Mouse (Mus musculus): Measurements from ENCODE around the gene Dhx34.
A peak's percentile ranks its signal among the peaks of the same experiment; 100 is the strongest.

The Dhx34 gene

DNA sequence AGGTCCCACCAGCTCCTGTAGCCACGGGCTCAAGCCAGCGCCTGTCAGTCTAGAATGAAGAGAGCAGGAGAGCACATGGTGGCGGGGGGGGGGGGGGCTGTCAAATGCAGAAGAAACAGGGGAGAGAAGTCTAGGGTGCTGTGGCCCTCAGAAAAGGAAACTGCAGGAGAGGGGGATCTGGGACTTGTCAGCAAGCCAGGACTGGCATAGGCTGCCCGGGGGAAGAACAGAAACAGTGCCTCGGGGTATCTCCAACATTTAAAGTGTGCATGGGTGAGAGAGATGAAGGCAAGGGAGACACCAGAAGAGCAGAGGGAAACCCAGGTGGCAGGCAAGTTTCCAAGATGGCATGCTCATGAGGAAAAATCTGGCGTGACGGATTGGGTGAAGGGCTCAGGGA lies 59.8 kb downstream of the Dhx34 start:
- DNase-seq (ENCODE audit: low read depth), result no peak

GRCm38 (mm10) chr7:16161302-16161701 lies 60.5 kb downstream of the Dhx34 start:
- DNase-seq (ENCODE audit: low read depth), result no peak

- peak; percentile 33 for DNase-seq (ENCODE audit: low read depth)
Measured at GRCm38 (mm10) chr7:16160702-16161101, 61.1 kb downstream of the Dhx34 start.

DNA sequence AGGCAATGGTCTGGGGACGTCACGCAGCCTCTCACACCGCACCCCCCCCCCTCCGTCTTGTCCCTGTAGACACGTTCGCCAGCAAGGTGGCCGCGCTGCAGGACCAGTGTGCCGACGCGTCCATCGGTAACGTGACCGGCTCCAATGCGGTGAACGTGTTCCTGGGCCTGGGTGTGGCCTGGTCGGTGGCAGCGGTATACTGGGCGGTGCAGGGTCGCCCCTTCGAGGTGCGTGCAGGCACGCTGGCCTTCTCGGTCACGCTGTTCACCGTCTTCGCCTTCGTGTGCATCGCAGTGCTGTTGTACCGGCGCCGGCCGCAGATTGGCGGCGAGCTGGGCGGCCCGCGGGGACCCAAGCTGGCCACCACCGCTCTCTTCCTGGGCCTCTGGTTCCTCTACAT lies 63.1 kb downstream of the Dhx34 start:
- no peak for DNase-seq (ENCODE audit: low read depth)

DNA sequence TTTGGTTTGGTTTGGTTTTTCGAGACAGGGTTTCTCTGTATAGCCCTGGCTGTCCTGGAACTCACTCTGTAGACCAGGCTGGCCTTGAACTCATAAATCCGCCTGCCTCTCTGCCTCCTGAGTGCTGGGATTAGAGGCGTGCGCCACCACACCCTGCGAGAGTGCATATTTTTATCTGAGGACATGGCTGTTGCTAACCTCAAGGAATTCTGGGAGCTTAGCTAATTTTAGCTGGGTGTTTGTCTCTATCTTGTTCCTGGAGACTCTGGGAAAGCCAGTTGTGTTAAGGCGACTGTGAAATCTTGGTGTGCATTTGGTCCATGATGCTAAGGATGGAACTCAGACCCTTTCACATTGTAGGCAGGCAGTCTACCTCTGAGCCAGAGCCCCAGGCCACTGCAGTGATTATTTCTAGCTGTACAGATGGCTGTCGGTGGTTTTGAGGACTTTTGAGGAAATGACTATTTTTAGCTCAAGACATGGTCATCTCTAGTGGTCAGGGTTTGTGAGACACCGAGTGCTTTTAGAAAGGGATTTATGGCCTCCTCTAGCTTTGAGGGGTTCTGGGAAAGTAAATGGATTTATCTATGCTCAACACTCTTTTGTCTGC lies 65.6 kb downstream of the Dhx34 start:
- no peak for DNase-seq (ENCODE audit: low read depth)

DNA sequence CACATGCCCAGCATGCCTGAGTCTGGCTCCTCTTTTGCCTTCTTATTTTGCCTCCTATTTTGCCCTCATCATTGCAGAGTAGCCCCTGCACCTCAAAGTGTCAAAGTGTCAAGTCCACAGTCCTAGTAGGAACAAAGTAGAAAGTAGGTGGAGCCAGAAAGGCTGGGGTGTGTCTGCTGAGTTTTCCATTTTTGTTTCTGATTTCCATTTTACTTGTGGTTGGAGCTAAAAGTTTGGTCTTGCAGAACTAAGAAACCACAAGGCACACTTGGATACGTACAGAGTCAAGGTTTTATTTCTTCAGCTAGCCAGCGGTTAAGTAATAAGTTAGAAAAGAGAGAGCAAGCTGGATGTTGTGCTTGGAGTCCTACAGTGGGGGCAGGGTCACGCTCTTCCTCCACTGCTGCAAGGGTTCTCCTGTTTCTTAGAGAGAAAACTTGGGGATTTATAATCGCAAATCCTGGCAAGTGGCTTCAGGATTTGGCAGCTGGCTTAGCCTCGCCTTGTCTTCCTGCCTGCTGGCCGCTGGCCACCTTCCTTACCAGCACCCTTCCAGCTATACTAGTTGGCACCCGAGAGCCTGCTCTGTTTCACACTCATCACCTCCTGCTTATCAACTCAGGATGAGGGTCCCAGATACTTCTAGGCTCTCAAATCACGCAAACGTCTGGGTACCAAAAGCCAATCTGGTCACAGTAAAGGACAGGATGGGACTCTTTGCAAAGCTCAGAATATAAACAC lies 66.5 kb downstream of the Dhx34 start:
- DNase-seq (ENCODE audit: low read depth), result peak; percentile 85

- peak; percentile 77 for DNase-seq (ENCODE audit: low read depth)
Measured at GRCm38 (mm10) chr7:16153522-16153921, 68.3 kb downstream of the Dhx34 start.

GRCm38 (mm10) chr7:16150191-16151145 lies 71.4 kb downstream of the Dhx34 start:
- DNase-seq (ENCODE audit: low read depth), result no peak

- DNase-seq (ENCODE audit: low read depth), result peak; percentile 27
Measured at GRCm38 (mm10) chr7:16149241-16149640, 72.6 kb downstream of the Dhx34 start.

- DNase-seq (ENCODE audit: low read depth), result peak; percentile 74
Measured at GRCm38 (mm10) chr7:16147643-16148042, 74.2 kb downstream of the Dhx34 start.

Measured in NIH3T3 (cell line).